Mouse (Mus musculus): ENCODE data around the gene Rcn3. TPM values are rescaled to one million over a fixed set of nuclear protein-coding genes. Genes with fewer than 3 reads are reported as not detected.

The Rcn3 gene
- total and polyA plus RNA-seq, 3 experiments = 16.0 to 43.0 TPM; not detected in 1

- TF ChIP-seq MYB (IDR thresholded peaks at IDR 0.05; ENCODE audit: low read depth, low read length) = no peak
- peak; percentile 68 for TF ChIP-seq ZNF384 (IDR thresholded peaks at IDR 0.05; ENCODE audit: low read depth, low read length)
- TF ChIP-seq TCF12 (IDR thresholded peaks at IDR 0.05; ENCODE audit: low read depth, low read length) = peak; percentile 84
- no peak for TF ChIP-seq CTCF (IDR thresholded peaks at IDR 0.05 in 2 of 3, conservative IDR thresholded peaks at IDR 0.05 in 1 of 3; ENCODE audit: control insufficient read depth in 1 of 3, insufficient read depth in 1 of 3, low read depth in 2 of 3, low read length in 3 of 3, poor library complexity in 1 of 3, severe bottlenecking in 1 of 3)
- no peak for TF ChIP-seq RAD21 (IDR thresholded peaks at IDR 0.05; ENCODE audit: low read depth, low read length)
- TF ChIP-seq E2F4 (IDR thresholded peaks at IDR 0.05; ENCODE audit: borderline replicate concordance, low read depth, low read length) = 0 out of 2 replicates have a peak, but pooled peaks have one; percentile 71
- TF ChIP-seq MAZ (IDR thresholded peaks at IDR 0.05; ENCODE audit: low read depth, low read length) = peak; percentile 94
- peak; percentile 93 for TF ChIP-seq TBP (IDR thresholded peaks at IDR 0.05; ENCODE audit: low read depth, low read length)
- TF ChIP-seq ETS1 (IDR thresholded peaks at IDR 0.05; ENCODE audit: low read depth, low read length) = no peak
Measured at GRCm38 (mm10) chr7:45053931-45054510, 38.0 kb downstream of the Rcn3 start (continued).

GRCm38 (mm10) chr7:45053117-45053930, 38.7 kb downstream of the Rcn3 start:
- no peaks in the 10 kb centered on the region for H3K27me3 ChIP-seq (ENCODE audit: control insufficient read depth in 1 of 2, insufficient read depth in 2 of 2, low read length in 2 of 2)
- peaks cover 0 to 5% of the 10 kb centered on the region in 2 experiments; a peak in 2 of 4 replicates for H3K36me3 ChIP-seq (ENCODE audit: control insufficient read depth in 1 of 2, insufficient read depth in 2 of 2, low read length in 2 of 2)
- H3K9me3 ChIP-seq (replicated peaks; ENCODE audit: insufficient read depth, low read length) = no peaks in the 10 kb centered on the region
- H3K4me1 ChIP-seq (ENCODE audit: control insufficient read depth in 1 of 2, insufficient read depth in 2 of 2, low read length in 2 of 2) = peaks cover 3 to 15% of the 10 kb centered on the region in 2 experiments; a peak in 3 of 4 replicates
- peak overlapping the region; percentile 95 for H3K27ac ChIP-seq (ENCODE audit: control insufficient read depth, low read depth, low read length)
- peak overlapping the region; percentile 81 for H3K9ac ChIP-seq (ENCODE audit: control insufficient read depth, low read depth, low read length, poor library complexity, severe bottlenecking)
- H3K79me2 ChIP-seq (ENCODE audit: control insufficient read depth, insufficient read depth, low read length, poor library complexity) = peaks cover 25% of the 10 kb centered on the region
- TF ChIP-seq NRF1 (IDR thresholded peaks at IDR 0.05; ENCODE audit: insufficient read depth, low read depth, low read length, poor library complexity, severe bottlenecking) (no peak), MXI1 (IDR thresholded peaks at IDR 0.05; ENCODE audit: low read depth, low read length) (no peak), MAZ (IDR thresholded peaks at IDR 0.05; ENCODE audit: low read depth, low read length) (peak; percentile 96), POLR2A (IDR thresholded peaks at IDR 0.05; ENCODE audit: control insufficient read depth in 1 of 2, insufficient read depth in 1 of 2, low read depth in 1 of 2, low read length in 2 of 2, poor library complexity in 1 of 2) (peak; percentile 19 to 63; a peak in 3 of 4 replicates), ELF1 (IDR thresholded peaks at IDR 0.05; ENCODE audit: low read depth, low read length) (no peak), POLR2AphosphoS2 (IDR thresholded peaks at IDR 0.05; ENCODE audit: low read length) (0 out of 2 replicates have a peak, but pooled peaks have one; percentile 29), TCF12 (IDR thresholded peaks at IDR 0.05; ENCODE audit: low read depth, low read length) (peak; percentile 39; the same call in 1 of the 2 replicates), NELFE (IDR thresholded peaks at IDR 0.05; ENCODE audit: low read depth, low read length) (peak; percentile 54), RCOR1 (IDR thresholded peaks at IDR 0.05; ENCODE audit: low read depth, low read length) (no peak), ZKSCAN1 (IDR thresholded peaks at IDR 0.05; ENCODE audit: low read depth, low read length) (0 out of 2 replicates have a peak, but pooled peaks have one; percentile 47), BHLHE40 (IDR thresholded peaks at IDR 0.05; ENCODE audit: borderline replicate concordance, low read depth, low read length) (0 out of 2 replicates have a peak, but pooled peaks have one; percentile 11), RAD21 (IDR thresholded peaks at IDR 0.05; ENCODE audit: low read depth, low read length) (no peak), GATA1 (IDR thresholded peaks at IDR 0.05; ENCODE audit: low read depth, low read length) (no peak), MAX (IDR thresholded peaks at IDR 0.05; ENCODE audit: low read length) (peak; percentile 14; the same call in 1 of the 2 replicates), MYB (IDR thresholded peaks at IDR 0.05; ENCODE audit: low read depth, low read length) (no peak), MEF2A (IDR thresholded peaks at IDR 0.05; ENCODE audit: extremely low read depth, insufficient replicate concordance, low read depth, low read length, poor library complexity, severe bottlenecking) (no peak), ZC3H11A (IDR thresholded peaks at IDR 0.05; ENCODE audit: low read depth, low read length) (no peak), POLR2AphosphoS5 (IDR thresholded peaks at IDR 0.05; ENCODE audit: borderline replicate concordance, low read depth, low read length) (no peak; the same call in 1 of the 2 replicates), TBP (IDR thresholded peaks at IDR 0.05; ENCODE audit: low read depth, low read length) (peak; percentile 39; the same call in 1 of the 2 replicates), TAL1 (IDR thresholded peaks at IDR 0.05; ENCODE audit: low read length) (no peak), SMC3 (IDR thresholded peaks at IDR 0.05; ENCODE audit: low read depth, low read length) (no peak), ZNF384 (IDR thresholded peaks at IDR 0.05; ENCODE audit: low read depth, low read length) (peak; percentile 94), CHD2 (IDR thresholded peaks at IDR 0.05; ENCODE audit: low read length) (no peak), ZMIZ1 (IDR thresholded peaks at IDR 0.05; ENCODE audit: low read depth, low read length) (no peak), HCFC1 (IDR thresholded peaks at IDR 0.05; ENCODE audit: low read depth, low read length) (peak; percentile 72), MAFK (IDR thresholded peaks at IDR 0.05; ENCODE audit: borderline replicate concordance, low read depth, low read length) (no peak), ETS1 (IDR thresholded peaks at IDR 0.05; ENCODE audit: low read depth, low read length) (0 out of 2 replicates have a peak, but pooled peaks have one; percentile 11), CHD1 (IDR thresholded peaks at IDR 0.05; ENCODE audit: low read depth, low read length) (no peak; the same call in none of the 2 replicates), MYC (IDR thresholded peaks at IDR 0.05; ENCODE audit: low read depth, low read length) (no peak)
- DNase-seq (ENCODE audit: low read depth, low spot score) = peak; percentile 90
- H3K4me3 ChIP-seq (ENCODE audit: control insufficient read depth in 1 of 2, insufficient read depth in 1 of 2, low read depth in 2 of 2, low read length in 2 of 2) = peak overlapping the region; percentile 73 to 93

All from MEL (cell line).